Mouse (Mus musculus): ENCODE measurements at regions not wholly inside any gene's neighbourhood (a gene's known extent, or its start where the extent isn't known, plus 50 kb on each side); places are given as distances from the start of the nearest gene placed in this dataset.

DNA sequence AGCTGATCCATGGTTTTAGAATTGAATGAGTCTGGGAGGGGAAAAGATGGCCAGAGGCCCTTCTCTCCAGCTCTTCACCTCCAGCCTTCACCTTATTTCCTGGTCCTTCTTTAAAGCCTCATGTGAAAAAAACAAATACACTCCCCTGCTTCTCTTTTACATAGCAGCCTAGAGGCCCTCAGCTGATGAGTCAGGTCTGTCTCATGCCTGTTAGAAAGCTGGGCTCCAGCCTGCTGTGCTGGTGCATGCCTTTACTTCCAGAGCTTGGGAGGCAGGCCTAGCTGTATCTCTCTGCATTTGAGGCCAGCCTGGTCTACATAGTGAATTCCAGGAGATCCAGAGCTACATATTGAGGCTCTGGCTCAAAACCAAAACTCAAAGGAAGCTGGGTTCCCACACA lies 199.5 kb downstream of the 1700064H15Rik start:
- TF ChIP-seq CTCF (IDR thresholded peaks at IDR 0.05) (no peak), EP300 (IDR thresholded peaks at IDR 0.05) (no peak)
